ENCODE assay signal across 5 mouse cellular contexts in the genomic region with DNA sequence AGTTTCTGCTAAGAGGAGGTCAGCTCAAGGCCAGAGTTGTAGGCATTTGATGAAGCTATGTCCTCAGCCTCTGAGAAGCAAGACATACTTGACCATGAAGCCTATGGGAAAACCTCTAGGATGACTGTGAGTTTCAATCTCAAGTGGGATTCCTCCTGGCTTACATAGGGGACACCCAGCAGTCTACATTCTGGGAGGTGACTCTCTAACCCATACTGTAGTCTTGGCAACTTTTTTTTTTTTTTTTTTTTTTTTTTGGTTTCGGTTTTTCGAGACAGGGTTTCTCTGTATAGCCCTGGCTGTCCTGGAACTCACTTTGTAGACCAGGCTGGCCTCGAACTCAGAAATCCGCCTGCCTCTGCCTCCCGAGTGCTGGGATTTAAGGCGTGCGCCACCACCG. TPM values are rescaled to one million over a fixed set of nuclear protein-coding genes. Genes with fewer than 3 reads are reported as not detected.
DNase-seq lines count a peak whose midpoint lies in the region; ATAC-seq and TF ChIP-seq lines count a peak whose summit lies in the region.
"Not testable (repeated sequence)": the region's sequence is repeated elsewhere in the genome, so short reads cannot be mapped to it uniquely, and the experiment has no call there.

No protein-coding gene starts in this region.

- peak overlapping the region; percentile 65 for H3K9ac ChIP-seq in liver, embryonic 13.5 days
- H3K9ac ChIP-seq in liver, embryonic 16.5 days (ENCODE audit: low read depth, low read length) = peak overlapping the region; percentile 47

- not testable (repeated sequence) for H3K9me3 ChIP-seq in heart, embryonic 10.5 days; liver, embryonic 13.5 days (replicated peaks); liver, embryonic 16.5 days (replicated peaks; ENCODE audit: control insufficient read depth, low read length)

- H3K27me3 ChIP-seq in heart, embryonic 10.5 days (ENCODE audit: insufficient read depth, poor library complexity, severe bottlenecking); liver, embryonic 13.5 days; liver, embryonic 16.5 days (ENCODE audit: control insufficient read depth, insufficient read depth, low read depth, low read length); myocyte (ENCODE audit: control insufficient read depth, insufficient read depth, insufficient read length): not testable (repeated sequence)

- not testable (repeated sequence) for DNase-seq in heart, embryonic 10.5 days (ENCODE audit: low spot score); liver, embryonic 13.5 days

- not testable (repeated sequence) for H3K4me1 ChIP-seq in bone marrow, adult 2 months (ENCODE audit: control insufficient read depth, insufficient read depth, low read length)
- peaks cover 57% of the 10 kb centered on the region for H3K4me1 ChIP-seq in heart, embryonic 10.5 days
- H3K4me1 ChIP-seq in liver, embryonic 13.5 days (replicated peaks) = peaks cover 100% of the 10 kb centered on the region
- peaks cover 87% of the 10 kb centered on the region for H3K4me1 ChIP-seq in liver, embryonic 16.5 days (ENCODE audit: control insufficient read depth, low read depth, low read length)

- TF ChIP-seq POLR2A in bone marrow, adult 2 months (IDR thresholded peaks at IDR 0.05; ENCODE audit: borderline replicate concordance, control insufficient read depth, low read depth, low read length); myocyte (IDR thresholded peaks at IDR 0.05; ENCODE audit: insufficient read length, low read depth): not testable (repeated sequence)

- not testable (repeated sequence) for TF ChIP-seq CTCF in bone marrow, adult 2 months (IDR thresholded peaks at IDR 0.05; ENCODE audit: control insufficient read depth, insufficient read depth, low read length)

- H3K4me3 ChIP-seq in bone marrow, adult 2 months (replicated peaks; ENCODE audit: control insufficient read depth, low read depth, low read length); heart, embryonic 10.5 days; myocyte: not testable (repeated sequence)
- H3K4me3 ChIP-seq in liver, embryonic 13.5 days (replicated peaks) = peak overlapping the region; percentile 40
- peak overlapping the region; percentile 22 for H3K4me3 ChIP-seq in liver, embryonic 16.5 days (ENCODE audit: low read depth, low read length)

- H3K36me3 ChIP-seq in heart, embryonic 10.5 days; liver, embryonic 16.5 days (ENCODE audit: control insufficient read depth, insufficient read depth); myocyte (ENCODE audit: control insufficient read depth, insufficient read depth): not testable (repeated sequence)
- peaks cover 22% of the 10 kb centered on the region for H3K36me3 ChIP-seq in liver, embryonic 13.5 days

- ATAC-seq in liver, embryonic 13.5 days (ENCODE audit: low read depth); liver, embryonic 16.5 days (ENCODE audit: low read depth): not testable (repeated sequence)

- WGBS in bone marrow, adult 2 months = 66% methylated on average over 8 of the region's 8 CpGs
- 91% methylated on average over 7 of the region's 8 CpGs for WGBS in heart, embryonic 10.5 days
- 66% methylated on average over 8 of the region's 8 CpGs for WGBS in liver, embryonic 13.5 days (ENCODE audit: insufficient replicate concordance)
- 64% methylated on average over 6 of the region's 8 CpGs for WGBS in liver, embryonic 16.5 days (ENCODE audit: insufficient replicate concordance)

- peak overlapping the region; percentile 74 for H3K4me2 ChIP-seq in liver, embryonic 13.5 days
- H3K4me2 ChIP-seq in liver, embryonic 16.5 days (ENCODE audit: low read depth, low read length) = peak overlapping the region; percentile 43
- H3K4me2 ChIP-seq in myocyte (ENCODE audit: low read depth) = peak overlapping the region; percentile 44

- not testable (repeated sequence) for H3ac ChIP-seq in myocyte (ENCODE audit: control insufficient read depth, insufficient read length)

- H3K79me2 ChIP-seq in myocyte (ENCODE audit: control insufficient read depth, insufficient read depth) = peaks cover 40% of the 10 kb centered on the region

- H3K27ac ChIP-seq in bone marrow, adult 2 months (ENCODE audit: control insufficient read depth, insufficient read depth, low read depth, low read length, poor library complexity) = peak overlapping the region; percentile 6; the same call in 1 of the 2 replicates
- peak overlapping the region; percentile 31; the same call in 1 of the 2 replicates for H3K27ac ChIP-seq in heart, embryonic 10.5 days
- peak overlapping the region; percentile 96 for H3K27ac ChIP-seq in liver, embryonic 13.5 days
- H3K27ac ChIP-seq in liver, embryonic 16.5 days (ENCODE audit: low read length) = peak overlapping the region; percentile 89

RNA-seq across cellular contexts. Expression of gene St3gal2, which starts 9.9 kb away (rescaled TPM):
- 16.1 and 29.4 TPM in 2 replicates for polyA plus RNA-seq in bone marrow, adult 2 months (2011; ENCODE audit: insufficient read depth, insufficient read length, low replicate concordance, missing spikeins)
- 23.2 and 30.2 TPM in 2 replicates for polyA plus RNA-seq in heart, embryonic 10.5 days (2016; fragmentation: Nextera tagmentation; extraction: Ambion mirVana)
- polyA plus RNA-seq in liver, embryonic 13.5 days (2015; fragmentation: Nextera tagmentation; extraction: Ambion mirVana) = 21.0 and 25.2 TPM in 2 replicates
- polyA plus RNA-seq in liver, embryonic 16.5 days (2015; fragmentation: Nextera tagmentation; extraction: Ambion mirVana) = 21.0 and 23.7 TPM in 2 replicates
- 39.7 TPM for polyA plus RNA-seq in myocyte (2012; fragmentation: generic; extraction: Trizol)

RNA-seq across cellular contexts. Expression of gene Fuk, which starts 27.4 kb away (rescaled TPM):
- 4.6 and 10.9 TPM in 2 replicates for polyA plus RNA-seq in bone marrow, adult 2 months (2011; ENCODE audit: insufficient read depth, insufficient read length, low replicate concordance, missing spikeins)
- polyA plus RNA-seq in heart, embryonic 10.5 days (2016; fragmentation: Nextera tagmentation; extraction: Ambion mirVana) = 10.4 and 11.2 TPM in 2 replicates
- polyA plus RNA-seq in liver, embryonic 13.5 days (2015; fragmentation: Nextera tagmentation; extraction: Ambion mirVana) = 2.8 and 3.0 TPM in 2 replicates
- polyA plus RNA-seq in liver, embryonic 16.5 days (2015; fragmentation: Nextera tagmentation; extraction: Ambion mirVana) = 2.7 and 2.9 TPM in 2 replicates
- 7.2 TPM for polyA plus RNA-seq in myocyte (2012; fragmentation: generic; extraction: Trizol)

Comparison
In these comparisons a context has a peak if more than half of its experiments do, and no peak if none do; other contexts are left out.
1. H3K27ac ChIP-seq: peak in every context shown above with its lines; median percentile 96 in liver, embryonic 13.5 days; 89 in liver, embryonic 16.5 days; 31 in heart, embryonic 10.5 days; 6 in bone marrow, adult 2 months.